Mouse (Mus musculus) mature B cell (primary cell): ENCODE results near the gene Palmd.

Experiments
- in situ Hi-C: fragments of 300-500 bp; cut with MboI; formaldehyde crosslinking; loops from 2 replicates; pipeline ENCODE4 v1.14.3; 2019

Gene Palmd

GRCm38 (mm10) chr3:116968540-116968997 lies at the start of gene Palmd:
Palmd (minus strand) TSS chr3:116968987.
- in situ Hi-C loops: no loop called here

- in situ Hi-C loops: no loop called here
These were observed 41.4 kb upstream of the Palmd start for GRCm38 (mm10) chr3:117010182-117010581.

- in situ Hi-C loops: no loop called here
These were observed 38.6 kb upstream of the Palmd start for GRCm38 (mm10) chr3:117007340-117007739.

DNA sequence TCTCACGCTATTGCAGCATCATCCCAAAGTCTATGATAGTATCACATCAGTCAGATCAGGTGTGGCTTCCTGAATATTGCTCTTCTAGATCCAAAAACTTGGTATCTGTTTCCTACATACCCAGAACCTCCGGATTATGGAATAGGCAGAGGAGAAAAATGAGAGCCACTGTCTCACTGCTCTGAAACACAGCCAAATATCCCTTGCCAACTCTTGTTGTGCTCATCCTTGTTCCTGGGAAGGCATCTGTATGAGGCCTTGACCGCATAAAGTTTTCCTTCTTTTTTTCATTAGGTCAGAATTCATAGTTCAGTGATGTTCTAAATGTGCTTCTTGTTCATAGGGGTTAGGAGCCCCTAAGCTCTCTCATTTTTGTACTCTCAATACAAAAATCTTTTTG lies 37.8 kb upstream of the Palmd start:
- in situ Hi-C loops: no loop called here

GRCm38 (mm10) chr3:117003379-117003778 lies 34.6 kb upstream of the Palmd start:
- in situ Hi-C loops: no loop called here

DNA sequence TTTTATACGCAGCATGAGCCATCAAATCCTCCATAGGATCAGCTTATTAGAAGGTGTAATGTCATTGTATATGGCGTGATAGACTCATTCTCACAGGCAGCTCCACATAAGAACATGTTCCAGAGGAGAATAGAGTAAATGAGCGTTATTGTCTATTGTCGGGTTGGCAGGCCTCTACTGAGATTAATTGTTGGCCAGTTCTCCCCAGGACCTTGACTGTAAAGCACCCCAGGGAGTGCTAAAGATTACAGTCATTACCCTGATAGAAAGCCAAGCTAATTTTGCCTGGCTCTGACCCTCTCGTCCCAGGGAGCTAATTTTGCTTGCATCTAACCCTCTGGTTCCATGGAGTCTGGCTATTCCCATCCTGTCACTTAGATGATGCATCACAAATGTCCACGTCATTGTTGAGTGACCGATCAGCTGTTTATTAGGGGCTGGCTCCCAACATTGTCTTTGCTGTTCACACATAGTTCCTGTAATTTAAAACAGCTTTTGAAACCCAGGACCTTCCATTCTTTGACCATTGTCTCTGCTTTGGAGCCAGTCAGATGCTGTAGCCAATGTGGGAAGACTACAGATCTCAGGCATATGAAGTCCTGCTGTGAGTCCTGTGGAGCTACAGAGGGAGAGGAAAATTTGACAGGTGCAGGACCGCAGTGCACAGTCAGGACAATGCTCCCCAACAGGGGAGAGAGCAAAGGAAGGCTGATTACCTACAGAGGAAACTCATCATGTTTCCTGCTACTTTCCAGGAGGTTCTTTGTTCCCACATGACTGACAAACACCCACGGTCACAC lies 33.1 kb upstream of the Palmd start:
- in situ Hi-C loops: no loop called here

GRCm38 (mm10) chr3:116993011-116993410 lies 24.2 kb upstream of the Palmd start:
- in situ Hi-C loops: no loop called here

DNA sequence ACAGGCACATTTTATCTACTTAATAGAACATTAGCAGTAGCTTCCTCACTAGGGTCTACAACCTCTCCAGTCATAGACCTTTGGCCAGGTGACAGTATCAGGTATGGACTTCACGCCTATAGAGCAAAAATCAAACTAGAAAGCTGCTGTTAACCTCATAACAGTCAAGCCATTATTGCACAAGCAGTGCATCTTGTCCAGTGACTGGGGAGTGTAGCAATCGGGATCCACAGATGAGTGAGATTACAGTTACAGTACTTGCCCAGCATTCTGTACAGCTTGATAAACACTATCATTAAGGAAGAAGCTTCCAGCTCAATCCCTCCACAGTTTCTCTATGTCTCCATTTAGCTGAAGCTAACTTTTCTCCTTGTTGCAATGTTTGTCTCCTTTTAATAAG lies 22.4 kb upstream of the Palmd start:
- in situ Hi-C loops: no loop called here

DNA sequence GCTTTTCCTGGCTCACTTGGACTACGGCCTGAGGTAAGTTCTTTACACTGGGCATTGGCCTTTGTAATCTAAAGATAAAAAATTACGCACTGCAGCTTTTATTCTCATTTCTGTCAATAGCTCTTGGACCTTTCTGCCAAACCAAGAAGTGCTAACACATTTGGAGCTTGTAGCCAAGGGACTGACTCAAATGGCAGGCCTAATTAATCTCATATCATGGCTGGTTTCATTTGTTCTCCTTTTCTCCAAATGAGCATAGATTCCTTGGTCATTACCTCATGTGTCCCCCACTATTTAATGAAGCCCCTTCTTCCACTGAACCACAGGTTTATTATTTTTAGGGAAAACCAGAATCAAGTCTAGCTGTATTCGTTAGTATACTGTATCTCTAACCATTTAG lies 19.4 kb upstream of the Palmd start:
- in situ Hi-C loops: no loop called here

GRCm38 (mm10) chr3:116986451-116986850 lies 17.7 kb upstream of the Palmd start:
- in situ Hi-C loops: no loop called here

- in situ Hi-C loops: no loop called here
These were observed 17.0 kb upstream of the Palmd start for GRCm38 (mm10) chr3:116985741-116986140.

DNA sequence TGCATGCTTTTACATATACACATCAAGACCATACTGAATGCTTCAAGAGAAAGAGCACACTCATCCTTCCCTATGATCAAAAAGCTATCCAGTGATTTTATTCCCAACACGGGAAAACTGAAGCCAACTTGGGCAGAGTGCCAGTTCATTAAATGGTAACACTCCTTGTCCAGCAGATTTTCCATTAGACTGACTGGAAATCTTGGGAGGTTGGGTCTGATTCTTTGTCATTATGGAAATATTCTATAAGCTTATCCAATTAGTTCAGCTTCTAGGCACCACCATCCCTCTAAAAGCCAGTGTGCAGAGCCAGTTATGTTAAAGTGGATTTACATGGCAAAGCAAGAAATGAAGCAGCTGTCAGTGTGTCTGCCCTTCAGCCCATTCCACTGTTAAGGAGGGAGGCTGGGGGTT lies 16.3 kb upstream of the Palmd start:
- in situ Hi-C loops: no loop called here

DNA sequence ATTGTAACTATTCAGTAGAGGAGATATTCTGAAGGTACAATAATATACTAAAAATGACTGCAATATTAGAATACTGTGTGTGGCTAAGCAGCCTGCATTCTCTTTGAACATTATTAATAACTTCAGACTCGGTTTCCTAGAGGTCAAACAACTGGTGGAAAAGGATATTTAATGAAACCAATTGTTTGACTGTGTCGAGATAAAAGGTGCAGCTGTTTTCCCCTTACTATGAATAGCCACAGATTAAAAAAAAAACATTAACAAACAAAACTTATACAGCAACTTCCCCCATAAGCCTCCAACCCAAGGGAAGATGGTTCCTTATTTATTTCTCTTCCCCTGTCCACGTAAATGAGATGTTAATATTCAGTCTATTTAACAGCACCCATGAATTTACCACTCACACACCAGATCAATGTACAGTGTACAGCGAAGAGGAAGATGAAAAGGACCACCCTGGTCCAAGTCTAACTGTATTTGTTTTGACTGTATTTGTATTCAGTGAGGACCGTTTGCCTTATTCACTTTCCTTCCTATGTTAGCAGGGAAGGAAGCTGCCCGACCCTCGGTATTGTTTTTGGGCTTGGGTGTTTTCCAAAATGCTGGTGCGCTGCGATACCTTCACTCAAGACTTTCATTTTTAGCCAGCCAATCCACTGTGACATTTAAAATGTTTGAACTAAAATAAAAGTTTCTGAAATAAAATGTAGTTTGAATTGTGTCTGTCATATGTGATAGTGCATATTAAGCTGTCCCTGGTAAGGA lies 13.2 kb upstream of the Palmd start:
- in situ Hi-C loops: no loop called here

DNA sequence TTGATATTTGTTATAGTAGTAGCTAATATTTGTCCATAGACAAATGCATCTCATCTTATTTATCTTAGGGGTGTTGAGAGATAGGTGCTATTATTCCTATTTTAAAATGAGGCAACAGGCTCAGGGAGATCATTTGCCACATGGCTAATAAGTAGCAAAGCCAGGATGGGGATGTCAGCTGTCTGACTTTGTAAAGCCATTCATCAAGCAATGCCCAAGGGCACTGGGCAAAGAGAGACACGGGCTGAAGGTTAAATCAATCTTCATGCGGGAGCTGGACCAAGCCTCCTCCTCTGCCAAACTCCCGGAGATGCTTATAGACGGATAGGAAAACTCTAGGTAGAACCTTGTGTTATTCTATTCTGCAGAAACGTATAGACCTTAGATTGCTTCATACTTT lies 999 bp upstream of the Palmd start:
- in situ Hi-C loops: no loop called here

- in situ Hi-C loops: no loop called here
These were observed 216 bp upstream of the Palmd start for GRCm38 (mm10) chr3:116969003-116969402.

DNA sequence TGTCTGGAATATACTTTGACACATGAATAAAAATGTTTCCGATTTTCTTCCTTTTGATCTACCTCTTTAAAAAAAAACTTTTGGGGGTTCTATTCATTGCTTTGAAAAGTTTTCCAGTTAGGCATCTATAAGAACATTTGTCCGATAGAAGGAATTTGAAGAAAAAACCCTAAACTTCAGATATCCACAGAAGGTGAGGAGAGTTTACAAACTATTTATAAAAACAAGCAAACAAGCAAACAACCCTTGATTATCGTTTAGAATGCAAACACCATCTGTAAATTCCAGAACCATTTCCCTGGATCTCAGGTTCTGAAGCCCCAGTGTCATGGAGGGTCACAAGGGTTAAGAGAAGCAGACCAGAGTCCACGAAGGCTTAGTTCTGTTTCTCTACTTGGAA lies 820 bp downstream of the Palmd start, which contains the start of gene 4930455H04Rik:
4930455H04Rik (plus strand) TSS at position 301 of the 400 bp plus-strand sequence.
- in situ Hi-C loops: no loop called here

- in situ Hi-C loops: no loop called here
These were observed 1.4 kb downstream of the Palmd start for GRCm38 (mm10) chr3:116967436-116967835.

DNA sequence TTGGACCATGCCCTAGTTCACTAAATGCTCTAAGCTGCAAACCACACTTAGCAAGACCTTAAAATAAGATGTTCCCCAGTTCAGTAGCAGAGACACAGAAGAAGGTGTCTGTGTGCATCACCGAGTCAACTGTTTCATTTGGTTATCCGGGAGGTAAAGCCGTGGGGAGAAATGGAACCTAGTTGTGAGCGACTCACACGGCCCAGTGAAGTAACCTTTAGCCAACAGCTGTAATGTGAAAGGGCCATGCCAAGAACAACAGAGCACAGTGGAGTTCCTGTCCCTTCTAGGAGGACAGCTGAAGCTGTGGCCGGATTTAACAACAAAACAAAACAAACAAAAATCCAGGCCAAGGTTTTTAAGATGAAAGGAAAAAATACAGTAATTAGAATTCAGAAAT lies 2.0 kb downstream of the Palmd start:
- in situ Hi-C loops: no loop called here

GRCm38 (mm10) chr3:116966225-116966624 lies 2.6 kb downstream of the Palmd start:
- in situ Hi-C loops: no loop called here

GRCm38 (mm10) chr3:116964426-116964825 lies 4.4 kb downstream of the Palmd start:
- in situ Hi-C loops: no loop called here

GRCm38 (mm10) chr3:116963213-116963612 lies 5.6 kb downstream of the Palmd start:
- in situ Hi-C loops: no loop called here

DNA sequence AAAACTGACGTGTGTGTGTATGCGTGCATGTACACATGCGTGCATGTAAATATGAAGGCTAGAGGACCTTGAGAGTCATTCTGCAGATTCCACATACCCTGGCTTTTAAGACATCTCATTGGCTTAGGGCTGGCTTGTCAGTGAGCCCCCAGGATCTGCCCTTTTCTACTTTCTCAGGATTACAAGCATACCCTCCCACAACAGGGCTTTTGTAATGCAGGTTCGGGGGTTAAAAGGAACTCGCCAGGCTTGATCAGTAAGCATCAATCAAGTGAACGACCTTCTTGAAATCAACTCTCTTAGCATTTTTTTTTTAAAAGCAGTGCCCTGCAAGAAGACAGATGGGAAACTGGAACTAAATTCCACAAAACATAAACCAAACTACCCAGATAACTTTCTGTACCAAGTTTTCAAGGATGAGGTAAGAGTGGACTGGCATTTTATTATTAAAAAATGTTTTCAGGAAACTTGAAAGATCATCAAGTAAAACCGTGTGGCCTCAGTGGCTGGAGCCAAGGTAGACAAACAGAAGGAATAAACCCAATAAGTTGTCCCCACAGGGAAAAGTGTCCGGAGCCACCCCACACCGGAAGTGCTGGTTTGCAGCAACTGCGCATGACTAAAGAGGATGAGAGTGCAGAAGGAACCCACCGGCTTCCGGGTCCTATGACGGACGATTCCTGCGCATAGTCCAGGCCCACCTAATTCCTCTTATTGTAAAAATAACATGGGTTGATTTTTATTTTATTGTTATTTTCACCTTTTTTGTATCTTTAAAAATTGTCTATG lies 7.2 kb downstream of the Palmd start:
- in situ Hi-C loops: no loop called here
